Mouse (Mus musculus): Measurements from ENCODE around the gene Aifm1. TPM values are rescaled to one million over a fixed set of nuclear protein-coding genes. Genes with fewer than 3 reads are reported as not detected.

Gene Aifm1
- polyA plus RNA-seq, 1 experiment from 2014 or later = 58.1 TPM

DNA sequence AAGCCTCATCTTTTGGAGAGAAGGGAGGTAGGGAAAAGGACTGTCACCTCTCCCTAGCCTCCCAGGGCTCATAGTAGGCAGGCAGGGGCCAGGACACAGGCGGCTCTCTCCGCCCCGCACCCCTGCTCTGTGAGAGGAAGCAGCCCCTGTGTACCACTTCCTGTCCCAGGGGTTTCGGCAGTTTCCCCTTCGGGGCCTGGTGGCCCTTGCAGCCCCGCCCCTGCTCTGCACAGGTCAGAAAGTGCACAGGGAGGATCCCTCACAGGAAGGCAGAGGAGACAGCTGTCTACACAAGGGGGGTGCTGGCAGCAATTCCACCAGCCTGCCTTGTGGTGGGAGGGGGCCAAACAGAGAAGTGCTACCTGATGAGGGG is 79.8 kb downstream of the Aifm1 start:
- no peak overlapping the region for H3K4me2 ChIP-seq (replicated peaks)
- H3K36me3 ChIP-seq = no peaks in the 10 kb centered on the region
- no peak overlapping the region for H3K27ac ChIP-seq
- H3K4me1 ChIP-seq = no peaks in the 10 kb centered on the region; the same call in 1 of the 2 replicates
- no peak overlapping the region for H3K4me3 ChIP-seq
- no peak overlapping the region for H3K9ac ChIP-seq
- H3K27me3 ChIP-seq = no peaks in the 10 kb centered on the region
- WGBS = 31% methylated on average over 6 of the region's 6 CpGs
- ATAC-seq (ENCODE audit: low FRiP score) = no peak
- no peaks in the 10 kb centered on the region for H3K9me3 ChIP-seq (replicated peaks)

DNA sequence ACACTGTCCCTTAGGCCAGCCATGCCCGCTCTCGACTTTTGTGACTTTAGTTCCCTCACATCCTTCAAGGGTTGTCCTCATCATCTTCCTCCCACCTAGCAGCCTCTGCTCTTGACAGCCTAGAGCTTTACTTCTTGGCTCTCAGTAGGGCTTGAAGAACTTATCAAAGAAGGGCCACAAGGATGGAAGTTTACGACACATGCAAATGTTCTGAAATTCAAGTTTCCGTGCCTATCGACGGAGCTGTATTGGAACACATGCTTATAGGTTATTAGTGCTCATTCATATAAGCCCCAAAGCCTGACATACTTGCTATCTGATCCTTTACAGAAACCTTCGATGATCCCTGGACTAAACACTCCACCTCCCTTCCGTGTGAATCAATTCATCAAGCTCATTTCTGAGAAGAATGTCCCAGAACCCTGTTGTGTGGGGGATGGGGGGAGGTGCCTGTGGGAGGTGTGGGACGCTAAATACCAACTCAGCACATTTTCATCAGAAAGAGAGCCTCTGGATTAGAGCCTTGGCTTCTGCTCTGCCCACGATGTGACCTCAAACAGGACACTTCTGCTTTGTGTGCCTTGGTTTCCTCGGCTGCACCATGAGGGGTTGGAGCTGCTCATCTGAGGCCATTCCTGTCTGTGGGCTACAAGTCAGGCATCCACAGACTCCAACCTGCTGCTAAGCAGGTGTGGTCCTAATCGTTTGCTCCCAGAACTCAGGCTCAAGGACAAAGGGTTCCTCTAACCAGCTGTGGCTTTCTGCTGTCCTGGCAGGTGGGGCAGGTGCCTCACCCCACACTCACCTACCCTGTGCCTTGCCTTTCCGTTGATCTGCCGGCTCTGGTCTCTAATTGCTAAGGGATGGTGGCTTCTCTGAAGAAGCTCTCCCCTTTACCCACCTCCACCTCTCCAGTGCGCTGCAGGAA is 80.5 kb downstream of the Aifm1 start:
- 72% methylated on average over 14 of the region's 15 CpGs for WGBS
- Histone ChIP-seq H3K27me3 (no peaks in the 10 kb centered on the region), H3K36me3 (no peaks in the 10 kb centered on the region), H3K4me3 (no peak overlapping the region), H3K9ac (no peak overlapping the region), H3K4me2 (replicated peaks) (no peak overlapping the region), H3K27ac (no peak overlapping the region), H3K4me1 (no peaks in the 10 kb centered on the region; the same call in 1 of the 2 replicates), H3K9me3 (replicated peaks) (no peaks in the 10 kb centered on the region)
- ATAC-seq (ENCODE audit: low FRiP score) = no peak

GRCm38 (mm10) chrX:48429538-48429937 is 83.8 kb downstream of the Aifm1 start:
- WGBS = 35% methylated on average over 6 of the region's 6 CpGs
- no peaks in the 10 kb centered on the region; the same call in 1 of the 2 replicates for H3K4me1 ChIP-seq
- H3K27ac ChIP-seq = no peak overlapping the region
- no peak overlapping the region for H3K9ac ChIP-seq
- no peak overlapping the region for H3K4me3 ChIP-seq
- H3K9me3 ChIP-seq (replicated peaks) = no peaks in the 10 kb centered on the region
- ATAC-seq (ENCODE audit: low FRiP score) = no peak
- no peaks in the 10 kb centered on the region for H3K36me3 ChIP-seq
- H3K27me3 ChIP-seq = no peaks in the 10 kb centered on the region
- no peak overlapping the region for H3K4me2 ChIP-seq (replicated peaks)

DNA sequence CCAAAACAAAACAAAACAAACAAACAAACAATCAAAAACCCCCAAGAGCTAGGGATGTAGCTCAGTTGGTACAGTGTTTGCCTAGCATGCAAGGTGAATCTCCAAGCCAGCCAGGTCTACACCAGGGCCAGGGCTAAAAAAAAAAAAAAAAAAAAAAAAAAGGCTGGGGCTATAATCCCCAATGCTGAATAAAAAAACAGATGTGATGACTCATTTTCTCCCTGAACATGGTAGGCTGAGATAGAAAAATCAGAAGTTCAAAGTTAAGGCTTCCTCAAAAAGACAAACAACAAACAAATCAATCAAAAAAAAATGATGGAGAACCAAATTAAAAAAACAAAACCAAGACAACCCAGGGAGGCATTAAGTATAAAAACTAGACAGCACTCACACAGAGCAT is 84.3 kb downstream of the Aifm1 start:
- no peak for ATAC-seq (ENCODE audit: low FRiP score)
- Histone ChIP-seq H3K4me1 (no peaks in the 10 kb centered on the region; the same call in 1 of the 2 replicates), H3K27me3 (no peaks in the 10 kb centered on the region), H3K9me3 (replicated peaks) (no peaks in the 10 kb centered on the region), H3K4me3 (no peak overlapping the region), H3K36me3 (no peaks in the 10 kb centered on the region), H3K4me2 (replicated peaks) (no peak overlapping the region), H3K9ac (no peak overlapping the region), H3K27ac (no peak overlapping the region)

- Histone ChIP-seq H3K9me3 (replicated peaks) (no peaks in the 10 kb centered on the region), H3K9ac (no peak overlapping the region), H3K4me1 (no peaks in the 10 kb centered on the region; the same call in 1 of the 2 replicates), H3K27me3 (no peaks in the 10 kb centered on the region), H3K27ac (no peak overlapping the region), H3K36me3 (no peaks in the 10 kb centered on the region), H3K4me3 (no peak overlapping the region), H3K4me2 (replicated peaks) (no peak overlapping the region)
- no peak for ATAC-seq (ENCODE audit: low FRiP score)
- WGBS = 85% methylated on average over 8 of the region's 8 CpGs
These were observed 84.7 kb downstream of the Aifm1 start for GRCm38 (mm10) chrX:48428642-48429041.

DNA sequence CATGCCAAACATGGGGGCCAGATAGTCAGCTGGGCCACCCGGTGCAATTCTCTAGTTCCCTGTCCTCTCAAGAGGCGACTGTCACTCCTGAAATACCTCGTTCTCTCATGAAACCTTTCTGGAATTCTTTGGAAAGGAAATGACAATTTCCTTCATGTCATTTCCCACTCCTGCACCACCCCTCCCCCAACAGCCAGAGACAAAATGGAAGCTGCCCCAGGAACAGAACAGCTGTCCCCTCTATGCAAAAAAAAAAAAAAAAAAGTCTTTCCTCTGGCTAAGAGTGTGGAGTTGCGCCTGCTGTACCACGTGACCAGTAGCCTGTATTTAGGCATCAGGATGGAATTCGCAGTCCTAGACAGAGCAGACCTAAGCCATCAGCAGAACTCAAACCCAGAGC is 85.1 kb downstream of the Aifm1 start:
- no peak overlapping the region for H3K4me3 ChIP-seq
- WGBS = 89% methylated on average over 6 of the region's 6 CpGs
- no peak overlapping the region for H3K9ac ChIP-seq
- no peaks in the 10 kb centered on the region for H3K36me3 ChIP-seq
- no peak overlapping the region for H3K4me2 ChIP-seq (replicated peaks)
- ATAC-seq (ENCODE audit: low FRiP score) = no peak
- H3K27me3 ChIP-seq = no peaks in the 10 kb centered on the region
- H3K9me3 ChIP-seq (replicated peaks) = no peaks in the 10 kb centered on the region
- no peak overlapping the region for H3K27ac ChIP-seq
- H3K4me1 ChIP-seq = no peaks in the 10 kb centered on the region; the same call in 1 of the 2 replicates

DNA sequence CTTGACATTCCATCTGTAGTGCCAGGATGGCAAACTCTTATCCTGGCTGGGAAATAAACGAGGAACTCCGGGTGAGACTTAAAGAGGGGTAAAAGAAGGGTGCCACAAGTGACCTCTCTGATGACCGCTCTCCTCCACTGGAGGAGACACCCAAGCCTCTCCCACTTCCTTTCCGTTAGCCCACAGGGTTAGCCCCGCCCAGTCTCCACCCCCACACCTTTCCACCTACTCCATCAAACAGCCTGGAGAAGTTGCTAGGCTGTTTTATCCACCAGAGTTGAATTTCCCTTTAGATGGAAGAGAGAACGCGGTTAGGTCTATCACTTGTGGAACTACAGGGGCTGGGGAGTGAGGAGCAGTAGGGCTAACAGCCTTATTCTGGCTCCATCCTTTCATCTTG is 88.1 kb downstream of the Aifm1 start:
- ATAC-seq (ENCODE audit: low FRiP score) = no peak
- Histone ChIP-seq H3K27me3 (no peaks in the 10 kb centered on the region), H3K4me2 (replicated peaks) (no peak overlapping the region), H3K4me3 (no peak overlapping the region), H3K27ac (no peak overlapping the region), H3K9me3 (replicated peaks) (no peaks in the 10 kb centered on the region), H3K9ac (no peak overlapping the region), H3K36me3 (no peaks in the 10 kb centered on the region), H3K4me1 (no peaks in the 10 kb centered on the region; the same call in 1 of the 2 replicates)
- 77% methylated on average over 7 of the region's 7 CpGs for WGBS

Other genes starting within 250 kb of the Aifm1 start
- gene Bcorl1, start 172.2 kb downstream of the Aifm1 start, polyA plus RNA-seq (2016; fragmentation: Nextera tagmentation; extraction: Ambion mirVana) = 8.0 and 9.5 TPM in 2 replicates
- 2.1 and 2.9 TPM in 2 replicates for gene Elf4, start 50.4 kb downstream of the Aifm1 start, polyA plus RNA-seq (2016; fragmentation: Nextera tagmentation; extraction: Ambion mirVana)
- 46.4 and 46.6 TPM in 2 replicates for gene Rab33a, start 5.7 kb upstream of the Aifm1 start, polyA plus RNA-seq (2016; fragmentation: Nextera tagmentation; extraction: Ambion mirVana)
- 16.5 and 16.6 TPM in 2 replicates for gene Zfp280c, start 80.9 kb upstream of the Aifm1 start, polyA plus RNA-seq (2016; fragmentation: Nextera tagmentation; extraction: Ambion mirVana)
- 26.9 and 32.3 TPM in 2 replicates for gene Slc25a14, start 109.8 kb upstream of the Aifm1 start, polyA plus RNA-seq (2016; fragmentation: Nextera tagmentation; extraction: Ambion mirVana)
- gene Gpr119, start 160.9 kb upstream of the Aifm1 start, polyA plus RNA-seq (2016; fragmentation: Nextera tagmentation; extraction: Ambion mirVana) = not detected in 2 replicates
- 21.1 and 22.1 TPM in 2 replicates for gene Rbmx2, start 181.4 kb upstream of the Aifm1 start, polyA plus RNA-seq (2016; fragmentation: Nextera tagmentation; extraction: Ambion mirVana)

All from hindbrain, embryonic 12.5 days (tissue).